Mouse (Mus musculus) small intestine, adult 2 months (tissue): ENCODE results near the gene Tnni3k. TPM values are rescaled to one million over a fixed set of nuclear protein-coding genes. Genes with fewer than 3 reads are reported as not detected.

Source experiments
- H3K27ac ChIP-seq: fragments of 200-500 bp; 2 replicates; pipeline ENCODE4 v1.5.1; 2012; ENCODE audit warnings: low read depth, low read length, control low read depth, inconsistent platforms; ENCODE audit not compliant: insufficient read depth
- H3K27me3 ChIP-seq: fragments of 200-500 bp; 2 replicates; pipeline ENCODE4 v1.6.1; 2012; ENCODE audit warnings: mild to moderate bottlenecking, moderate library complexity, low read length, inconsistent platforms; ENCODE audit not compliant: control insufficient read depth, insufficient read depth
- H3K36me3 ChIP-seq: fragments of 200-500 bp; 2 replicates; pipeline ENCODE4 v1.6.1; 2012; ENCODE audit warnings: mild to moderate bottlenecking, low read length, control low read depth, inconsistent platforms; ENCODE audit not compliant: control insufficient read depth, insufficient read depth
- H3K4me1 ChIP-seq: fragments of 200-500 bp; 2 replicates; pipeline ENCODE4 v1.6.1; 2012; ENCODE audit warnings: low read length, inconsistent platforms, mixed read lengths; ENCODE audit not compliant: control insufficient read depth, insufficient read depth, insufficient read length
- H3K4me3 ChIP-seq: fragments of 200-500 bp; 2 replicates; pipeline ENCODE4 v1.5.1; 2012; ENCODE audit warnings: low read depth, mild to moderate bottlenecking, control low read depth, inconsistent platforms, low read length, moderate library complexity
- CTCF ChIP-seq: fragments of 200-500 bp; IDR thresholded peaks from 2 replicates; pipeline ENCODE4 v1.5.1; 2012; ENCODE audit warnings: low read depth, mild to moderate bottlenecking, control low read depth, inconsistent platforms, low read length, moderate library complexity, mixed read lengths; ENCODE audit not compliant: insufficient replicate concordance, insufficient read length; ENCODE audit errors: extremely low read depth
- POLR2A ChIP-seq: fragments of 200-500 bp; IDR thresholded peaks from 2 replicates; pipeline ENCODE4 v1.6.1; 2012; ENCODE audit warnings: low read depth, mild to moderate bottlenecking, control low read depth, inconsistent platforms, low read length, moderate library complexity
- WGBS: fragments of 180-500 bp; shearing (Covaris S2); methylation state at CpG from one replicate; pipeline ENCODE4 v1.1.7; 2018; 5-methylcytosine and 5-hydroxymethylcytosine counted together
- polyA plus RNA-seq: library from polyadenylated mRNA; depleted of rRNA; stranded (reverse); fragments of >200 nt; gene quantifications from 2 replicates; pipeline ENCODE4 v1.2.3, GENCODE M21; 2012; rRNA removed

Tnni3k gene
- 0.05 and 0.06 TPM in 2 replicates for polyA plus RNA-seq

DNA sequence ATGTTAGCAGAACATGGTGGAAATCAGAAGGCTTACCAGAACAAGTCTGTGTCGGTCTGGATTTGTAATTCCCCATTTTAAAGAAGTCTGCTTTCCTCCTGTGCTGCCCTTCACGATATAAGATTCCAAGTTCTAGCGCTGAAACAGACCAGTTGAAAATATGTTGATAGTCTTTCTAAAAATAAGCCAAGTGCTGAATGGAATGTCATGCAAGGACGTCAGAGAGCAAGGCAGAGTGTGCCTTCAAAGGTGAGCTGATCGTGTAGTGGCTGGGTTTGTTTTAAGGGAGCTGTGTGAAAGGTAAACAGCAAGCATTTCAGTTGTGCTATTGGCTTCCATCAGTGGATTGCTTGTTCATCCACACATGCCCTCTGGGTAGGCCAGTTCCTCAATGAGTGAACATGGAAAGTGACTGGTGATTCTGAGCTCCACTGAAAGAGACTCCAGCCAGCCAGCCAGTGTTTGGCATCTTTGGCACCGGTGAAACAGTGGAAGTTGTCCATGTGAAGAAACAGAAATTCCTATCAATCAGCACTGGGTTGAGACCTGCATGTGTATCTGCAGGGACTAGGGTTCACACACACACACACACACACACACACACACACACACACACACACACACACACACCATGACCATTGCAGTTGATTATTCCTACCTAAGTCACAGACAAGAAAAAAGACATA is at the start of gene Tnni3k:
Gene Tnni3k (minus strand): TSS at position 177 of the 686 bp plus-strand sequence.
- WGBS, result 60% methylated on average over 6 of the region's 6 CpGs
- Histone ChIP-seq H3K27ac (no peak within 1 kb of the TSS), H3K27me3 (no peaks in the 10 kb centered on the region), H3K4me3 (no peak within 1 kb of the TSS), H3K36me3 (no peaks in the 10 kb centered on the region), H3K4me1 (no peaks in the 10 kb centered on the region)
- TF ChIP-seq POLR2A (no peak), CTCF (no peak)

DNA sequence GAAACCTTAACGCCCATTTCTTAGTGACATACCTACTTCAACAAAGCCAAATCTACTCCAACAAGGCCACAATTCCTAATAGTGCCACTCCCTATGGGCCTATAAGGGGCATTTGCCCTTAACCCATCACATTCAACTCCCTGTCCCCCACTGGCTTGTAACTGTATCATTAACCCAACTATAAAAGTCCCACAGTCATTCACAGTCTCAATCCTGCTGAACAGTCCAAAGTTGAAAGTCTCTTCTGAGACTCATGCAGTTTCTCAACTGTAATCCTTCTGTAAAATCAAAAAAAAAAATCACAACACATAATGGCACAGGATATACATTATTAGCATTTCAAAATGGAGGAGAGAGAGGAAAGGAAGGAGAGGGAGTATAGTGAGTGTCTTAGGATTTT is 44.1 kb upstream of the Tnni3k start:
- H3K36me3 ChIP-seq, result no peaks in the 10 kb centered on the region
- no peaks in the 10 kb centered on the region for H3K4me1 ChIP-seq
- no peak for TF ChIP-seq CTCF
- TF ChIP-seq POLR2A, result no peak
- 72% methylated on average over 1 of the region's 1 CpGs for WGBS
- H3K27ac ChIP-seq, result no peak overlapping the region
- no peaks in the 10 kb centered on the region for H3K27me3 ChIP-seq
- no peak overlapping the region for H3K4me3 ChIP-seq

- H3K27me3 ChIP-seq, result no peaks in the 10 kb centered on the region
- peaks cover 4% of the 10 kb centered on the region; the same call in 1 of the 2 replicates for H3K4me1 ChIP-seq
- TF ChIP-seq POLR2A (peak; percentile 78), CTCF (no peak)
- peaks cover 8% of the 10 kb centered on the region for H3K36me3 ChIP-seq
- H3K4me3 ChIP-seq, result peak within 1 kb of the TSS; percentile 91
- WGBS, result under 1% methylated on average over 47 of the region's 47 CpGs
- peak within 1 kb of the TSS; percentile 86 for H3K27ac ChIP-seq
Measured at GRCm38 (mm10) chr3:155093116-155093956, 38.1 kb upstream of the Tnni3k start, which contains the start of the genes Fpgt and Lrriq3. Fpgt (minus strand) TSS chr3:155093403. Lrriq3 (plus strand) TSS chr3:155093434.

GRCm38 (mm10) chr3:155092081-155092480 is 36.9 kb upstream of the Tnni3k start:
- no peak overlapping the region for H3K27ac ChIP-seq
- no peaks in the 10 kb centered on the region for H3K27me3 ChIP-seq
- peaks cover 4% of the 10 kb centered on the region; the same call in 1 of the 2 replicates for H3K4me1 ChIP-seq
- peaks cover 17% of the 10 kb centered on the region for H3K36me3 ChIP-seq
- 73% methylated on average over 6 of the region's 6 CpGs for WGBS
- H3K4me3 ChIP-seq, result no peak overlapping the region
- no peak for TF ChIP-seq CTCF
- no peak for TF ChIP-seq POLR2A

GRCm38 (mm10) chr3:155077908-155078307 is 22.7 kb upstream of the Tnni3k start:
- Histone ChIP-seq H3K36me3 (no peaks in the 10 kb centered on the region), H3K4me3 (no peak overlapping the region), H3K27ac (no peak overlapping the region), H3K4me1 (no peaks in the 10 kb centered on the region), H3K27me3 (no peaks in the 10 kb centered on the region)
- 76% methylated on average over 4 of the region's 4 CpGs for WGBS
- TF ChIP-seq POLR2A, result no peak
- no peak for TF ChIP-seq CTCF

DNA sequence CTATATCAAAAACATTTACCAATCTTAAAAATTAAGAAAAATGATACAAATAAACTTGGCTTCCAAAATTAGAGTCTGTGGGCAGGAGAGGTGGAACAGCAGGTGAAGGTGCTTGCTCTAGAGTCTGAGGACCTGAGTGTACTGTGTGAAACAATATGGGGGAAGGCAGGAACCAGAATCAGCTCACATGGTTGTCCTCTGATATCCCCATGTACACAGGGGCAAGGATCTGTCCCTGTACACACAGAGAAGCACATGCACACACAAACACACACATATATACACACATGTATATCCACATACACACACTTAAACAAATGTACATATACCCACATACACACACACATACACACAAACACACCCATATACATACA is 4.2 kb upstream of the Tnni3k start:
- TF ChIP-seq POLR2A (no peak), CTCF (no peak)
- no peaks in the 10 kb centered on the region for H3K27me3 ChIP-seq

DNA sequence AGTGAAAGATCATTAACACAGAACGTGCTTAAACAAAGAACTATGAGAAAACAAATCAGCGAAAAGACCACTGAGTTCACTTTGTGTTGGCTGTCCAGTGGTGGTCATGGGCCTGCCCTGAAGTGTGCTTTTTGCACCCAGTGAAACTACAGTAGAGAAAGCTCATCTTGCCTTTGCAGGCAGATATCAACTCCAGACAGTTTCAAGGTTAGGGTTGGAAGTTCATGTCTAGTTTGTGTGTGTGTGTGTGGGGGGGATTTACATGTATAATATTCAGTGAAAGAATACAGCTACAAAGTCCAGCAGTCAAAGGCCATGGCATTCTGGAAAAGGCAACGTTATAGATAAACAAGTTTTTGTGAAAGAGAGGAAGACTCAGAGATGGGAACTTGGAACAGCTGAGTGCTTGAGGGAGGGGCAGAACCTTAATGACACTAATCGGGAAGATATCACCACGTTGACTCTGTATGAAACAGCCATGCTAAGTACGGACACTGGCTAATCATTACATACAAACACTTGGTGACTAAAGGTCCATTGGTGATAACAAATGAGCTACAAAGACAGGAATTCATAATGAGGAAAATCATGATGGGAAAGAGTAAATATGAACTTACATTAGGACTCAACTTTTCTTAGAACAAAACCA is 3.7 kb upstream of the Tnni3k start:
- Histone ChIP-seq H3K27ac (no peak overlapping the region), H3K27me3 (no peaks in the 10 kb centered on the region), H3K4me1 (no peaks in the 10 kb centered on the region), H3K4me3 (no peak overlapping the region), H3K36me3 (no peaks in the 10 kb centered on the region)
- TF ChIP-seq POLR2A, result no peak
- no peak for TF ChIP-seq CTCF
- 36% methylated on average over 6 of the region's 6 CpGs for WGBS

More for the DNA sequence above, 4.2 kb upstream of the Tnni3k start:
- H3K4me1 ChIP-seq, result no peaks in the 10 kb centered on the region
- no peak overlapping the region for H3K27ac ChIP-seq
- no peak overlapping the region for H3K4me3 ChIP-seq
- H3K36me3 ChIP-seq, result no peaks in the 10 kb centered on the region
